Mouse (Mus musculus): ENCODE data around the gene Rfpl4.
"Not testable (repeated sequence)": the region's sequence is repeated elsewhere in the genome, so short reads cannot be mapped to it uniquely, and the experiment has no call there.

- not testable (repeated sequence) for TF ChIP-seq CTCF (IDR thresholded peaks at IDR 0.05; ENCODE audit: extremely low read depth, insufficient read length, insufficient replicate concordance, low read depth, low read length); POLR2A (IDR thresholded peaks at IDR 0.05; ENCODE audit: low read depth, low read length)
Measured at GRCm38 (mm10) chr7:5079365-5080009, 37.3 kb downstream of the Rfpl4 start.

Data from small intestine, adult 2 months (tissue).